Mouse (Mus musculus) layer of hippocampus, adult 9-10 months (tissue): ENCODE data around the gene Cd28.

ENCODE experiments used
- DNase-seq: peaks from one replicate; pipeline ENCODE4 v3.0.0; 2022; ENCODE audit warnings: low spot score

Cd28 gene

DNA sequence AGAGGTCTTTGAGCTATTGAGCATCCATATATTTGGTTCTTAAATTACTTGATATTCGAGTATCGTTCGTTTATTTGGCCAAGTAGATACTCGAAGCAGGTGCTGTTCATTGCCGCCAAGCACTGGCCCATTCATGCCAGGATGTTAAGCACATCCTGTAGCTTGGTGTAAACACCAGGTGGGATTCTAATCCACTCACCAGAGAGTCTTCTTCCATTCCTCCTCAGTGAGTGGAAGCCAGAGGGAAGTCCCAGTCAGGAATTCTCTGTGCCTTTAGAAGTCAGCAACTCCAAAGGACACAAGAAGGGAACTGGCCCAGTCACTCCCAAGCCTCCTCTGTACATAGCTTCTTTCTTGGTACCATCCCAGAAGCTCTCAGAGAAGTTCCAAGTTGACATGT is at the start of gene Cd28:
Cd28 (plus strand) TSS at position 234 of the 400 bp plus-strand sequence.
- no peak for DNase-seq

- peak; percentile 30 for DNase-seq
Observed at GRCm38 (mm10) chr1:60667873-60668616, 48.6 kb upstream of the Cd28 start.

GRCm38 (mm10) chr1:60669048-60669447 is 47.6 kb upstream of the Cd28 start:
- no peak for DNase-seq

DNA sequence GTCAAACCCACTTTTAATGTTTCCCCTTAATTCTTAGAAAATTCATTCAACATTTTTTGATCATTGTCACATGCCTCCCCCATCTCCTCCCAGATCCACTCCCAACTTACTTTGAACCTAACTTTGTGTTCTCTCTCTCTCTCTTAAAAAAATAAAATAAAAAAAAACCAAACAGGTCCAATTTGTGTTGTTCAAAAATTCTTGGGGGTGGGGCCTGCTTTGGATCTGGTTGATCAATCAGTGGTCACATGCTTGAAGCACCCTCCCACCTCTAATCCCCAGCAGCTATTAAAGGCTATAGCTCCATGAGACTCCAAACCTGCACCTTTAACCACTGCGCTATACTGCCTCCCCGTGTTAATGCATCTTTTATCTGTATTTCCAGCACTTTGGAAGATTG is 46.9 kb upstream of the Cd28 start:
- no peak for DNase-seq

GRCm38 (mm10) chr1:60670172-60670571 is 46.4 kb upstream of the Cd28 start:
- DNase-seq: no peak

GRCm38 (mm10) chr1:60683766-60684165 is 32.8 kb upstream of the Cd28 start:
- no peak for DNase-seq

- DNase-seq: no peak
Observed at GRCm38 (mm10) chr1:60696115-60696895, 20.3 kb upstream of the Cd28 start.

- no peak for DNase-seq
Observed at GRCm38 (mm10) chr1:60702641-60703040, 14.0 kb upstream of the Cd28 start.

DNA sequence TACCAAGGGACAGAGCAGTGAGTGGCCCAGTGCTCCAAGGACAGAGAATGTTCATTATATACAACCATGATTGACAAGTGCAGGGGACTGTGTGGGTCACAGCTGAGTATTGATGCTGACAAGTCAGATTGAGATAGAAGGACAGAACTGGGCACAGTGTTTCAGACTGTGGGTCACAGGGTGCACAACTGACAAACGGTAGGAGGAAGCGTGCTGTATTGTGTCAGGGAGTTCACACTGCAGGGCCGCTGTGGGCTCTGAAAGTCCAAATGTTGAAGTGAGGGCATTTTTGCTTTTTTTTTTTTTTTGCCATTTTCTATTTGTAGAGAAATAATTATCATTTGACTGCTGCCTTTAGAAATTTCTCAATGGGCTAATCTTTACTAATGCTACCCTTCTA is 3.4 kb upstream of the Cd28 start:
- no peak for DNase-seq

- DNase-seq: no peak
Observed at GRCm38 (mm10) chr1:60715651-60716196, 876 bp upstream of the Cd28 start.

- DNase-seq: no peak
Observed at GRCm38 (mm10) chr1:60718580-60718979, 2.0 kb downstream of the Cd28 start.

- DNase-seq: no peak
Observed at GRCm38 (mm10) chr1:60723555-60723954, 7.0 kb downstream of the Cd28 start.

GRCm38 (mm10) chr1:60731940-60732339 is 15.3 kb downstream of the Cd28 start:
- DNase-seq: no peak

DNA sequence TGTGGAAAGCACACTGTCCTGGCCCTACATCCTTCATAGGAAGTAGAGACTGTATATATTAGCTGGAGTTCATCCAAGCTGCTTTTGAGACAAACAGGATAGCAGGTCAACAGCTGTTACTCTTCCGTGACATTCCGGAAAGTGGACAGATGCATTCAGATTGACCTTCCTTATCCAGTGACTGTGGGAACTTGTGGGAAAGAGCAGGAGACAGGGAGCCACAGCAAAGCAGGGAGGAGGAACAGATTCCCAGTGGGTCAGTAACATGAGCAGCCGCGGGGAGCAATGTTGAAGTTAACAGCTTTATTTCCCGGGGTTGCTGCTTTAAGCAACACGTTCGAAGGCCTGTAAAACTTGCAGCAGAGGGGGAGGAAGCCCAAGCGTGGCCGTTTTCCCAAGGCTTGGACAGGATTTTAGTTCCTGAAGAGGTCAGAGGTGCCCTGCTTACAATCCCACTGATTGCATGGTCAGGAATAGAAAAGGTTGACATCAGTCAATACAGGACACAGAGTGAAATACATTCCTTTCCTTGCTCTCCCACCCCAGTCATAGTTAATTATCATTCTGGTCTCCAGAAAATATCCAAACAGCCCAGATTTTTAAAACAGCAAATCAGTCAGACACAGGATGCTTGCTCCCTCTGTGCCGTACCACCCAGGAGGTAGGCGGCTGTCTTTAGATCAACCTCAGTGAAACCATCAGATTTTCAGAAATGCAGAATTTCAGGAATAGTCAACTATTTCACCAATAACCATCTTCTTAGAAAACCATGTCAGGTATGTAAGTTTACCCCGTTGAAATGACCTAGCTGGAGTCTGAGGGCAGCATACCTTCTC is 18.7 kb downstream of the Cd28 start:
- DNase-seq: no peak

- DNase-seq: no peak
Observed at GRCm38 (mm10) chr1:60735908-60736280, 19.3 kb downstream of the Cd28 start.

DNA sequence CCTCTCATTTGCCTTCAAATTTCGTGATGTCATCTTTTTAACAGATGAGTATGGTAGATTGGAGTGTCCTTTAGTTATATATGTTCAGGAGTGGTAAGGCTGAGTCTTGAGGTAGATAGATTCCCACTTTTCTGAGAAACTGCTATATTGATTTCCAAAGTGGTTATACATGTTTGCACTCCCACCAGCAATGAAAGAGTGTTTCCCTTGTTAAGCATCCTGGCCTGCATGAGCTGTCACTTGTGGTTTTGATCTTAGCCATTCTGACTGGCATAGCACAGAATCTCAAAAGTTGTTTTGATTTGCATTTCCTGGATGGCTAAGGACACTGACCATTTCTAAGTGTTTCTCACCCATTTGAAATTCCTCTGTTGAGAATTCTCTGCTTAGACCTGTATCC is 27.7 kb downstream of the Cd28 start:
- no peak for DNase-seq

DNA sequence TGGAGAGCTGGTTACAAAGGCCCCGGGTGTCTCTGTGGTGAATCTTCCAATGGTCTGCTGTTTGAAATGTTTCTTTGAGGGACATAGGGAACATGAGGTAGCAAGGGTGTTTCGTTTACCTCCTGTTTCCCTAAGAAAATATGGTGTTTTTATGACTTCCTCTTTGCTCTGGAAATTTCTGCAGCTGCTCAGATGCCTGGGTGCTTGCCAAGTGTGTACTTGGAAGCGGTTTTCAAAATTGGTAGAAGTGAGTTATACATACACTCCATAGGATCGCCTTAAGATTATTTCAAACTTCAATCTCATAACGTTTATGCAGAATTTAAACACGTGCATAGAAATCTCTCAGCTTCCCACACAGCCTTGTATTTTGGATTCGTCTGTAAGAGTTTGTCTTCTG is 29.1 kb downstream of the Cd28 start:
- no peak for DNase-seq

DNA sequence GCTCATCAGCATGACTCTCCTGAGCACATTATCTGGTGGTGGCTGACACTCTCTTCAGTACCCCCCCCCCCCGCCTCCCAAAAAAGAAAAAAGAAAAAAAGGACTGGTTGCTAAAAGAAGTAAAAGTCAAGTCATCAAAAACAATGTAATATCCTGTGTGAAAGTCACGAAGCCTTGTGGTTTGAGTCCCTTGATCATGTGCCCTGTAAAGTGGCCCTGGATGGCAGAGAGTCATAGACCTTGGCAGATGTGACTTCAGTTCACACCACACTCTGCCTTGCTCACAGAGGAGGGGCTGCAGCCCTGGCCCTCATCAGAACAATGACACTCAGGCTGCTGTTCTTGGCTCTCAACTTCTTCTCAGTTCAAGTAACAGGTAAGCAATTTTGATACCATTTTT is 29.6 kb downstream of the Cd28 start:
- no peak for DNase-seq

DNA sequence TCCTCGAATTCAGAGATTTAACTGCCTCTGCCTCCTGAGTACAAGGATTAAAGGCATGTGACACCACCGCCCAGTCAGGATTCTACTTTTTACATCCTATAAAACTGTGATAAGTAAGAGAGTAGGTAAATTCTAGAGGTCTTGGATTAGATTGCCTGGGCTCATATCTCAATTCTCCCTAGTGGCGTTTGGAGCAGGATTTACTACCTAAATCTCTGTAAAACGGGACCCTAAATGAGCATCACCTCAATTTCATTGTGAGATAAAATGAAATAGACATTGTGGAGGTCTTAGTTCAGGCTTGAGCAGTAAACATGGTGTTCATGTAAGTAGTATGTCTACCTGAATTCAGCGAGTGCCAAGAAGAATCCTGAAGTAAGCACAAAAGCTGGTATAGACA is 30.3 kb downstream of the Cd28 start:
- DNase-seq: no peak

GRCm38 (mm10) chr1:60748286-60748685 is 31.7 kb downstream of the Cd28 start:
- DNase-seq: no peak

DNA sequence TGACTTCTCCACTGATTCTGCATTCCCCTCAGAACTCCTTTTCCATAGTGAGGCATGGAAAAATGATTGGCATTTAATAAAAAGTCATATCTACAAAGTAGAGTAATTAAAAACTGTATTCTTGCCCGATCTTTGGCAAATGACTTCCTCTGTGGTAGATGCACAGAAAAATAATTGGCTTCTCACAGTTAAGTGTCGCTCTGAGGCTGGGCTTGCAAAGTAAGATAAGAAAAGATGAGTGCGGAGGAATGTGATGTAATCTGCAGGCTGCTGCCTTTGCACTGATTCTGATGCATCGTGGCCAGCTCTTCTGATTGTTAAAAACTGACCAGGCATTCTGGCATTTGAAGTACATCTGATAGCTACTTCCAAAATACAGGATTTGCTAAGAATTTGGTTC is 32.3 kb downstream of the Cd28 start:
- DNase-seq: no peak

DNA sequence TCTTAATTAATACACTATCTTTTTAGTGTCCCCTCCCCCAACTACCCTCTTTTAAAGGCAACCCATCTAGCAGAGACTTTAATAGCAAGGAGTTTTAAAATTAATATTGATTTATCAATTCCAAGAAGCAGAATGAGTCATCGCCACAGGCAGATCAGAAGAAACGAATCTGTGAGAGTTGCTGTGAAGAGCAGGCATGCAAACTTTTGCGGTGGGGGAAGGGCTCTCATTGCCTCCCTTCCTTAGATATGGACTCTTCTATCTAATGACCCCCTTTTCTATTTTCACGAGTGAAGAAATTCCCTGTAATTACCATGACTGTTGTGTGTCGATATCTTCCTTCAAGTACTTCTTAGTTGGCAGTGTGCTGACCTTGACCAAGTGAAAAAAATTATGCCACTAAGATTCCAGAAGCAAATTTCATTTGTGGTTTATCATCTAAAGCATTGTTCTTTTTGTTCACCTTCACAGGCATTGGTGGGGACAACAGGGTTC is 32.8 kb downstream of the Cd28 start:
- no peak for DNase-seq
